Mouse (Mus musculus) testis, adult 2 months (tissue): Measurements from ENCODE around the gene Olfr459. TPM values are rescaled to one million over a fixed set of nuclear protein-coding genes. Genes with fewer than 3 reads are reported as not detected.

Experiments
- H3K27ac ChIP-seq: fragments of 200-500 bp; 2 replicates; pipeline ENCODE4 v1.5.1; 2012; ENCODE audit warnings: low read depth, low read length; ENCODE audit not compliant: control insufficient read depth, insufficient read depth
- H3K27me3 ChIP-seq: fragments of 200-500 bp; 2 replicates; pipeline ENCODE4 v1.6.1; 2012; ENCODE audit warnings: mild to moderate bottlenecking, low read length, moderate library complexity; ENCODE audit not compliant: control insufficient read depth, insufficient read depth
- H3K36me3 ChIP-seq: fragments of 200-500 bp; 2 replicates; pipeline ENCODE4 v1.6.1; 2012; ENCODE audit warnings: mild to moderate bottlenecking, low read length; ENCODE audit not compliant: control insufficient read depth, insufficient read depth
- H3K4me1 ChIP-seq: fragments of 200-500 bp; 2 replicates; pipeline ENCODE4 v1.6.1; 2012; ENCODE audit warnings: low read length; ENCODE audit not compliant: control insufficient read depth, insufficient read depth
- H3K4me3 ChIP-seq: fragments of 200-500 bp; 2 replicates; pipeline ENCODE4 v1.5.1; 2012; ENCODE audit warnings: low read depth, mild to moderate bottlenecking, low read length, moderate library complexity, mixed read lengths; ENCODE audit not compliant: control insufficient read depth
- CTCF ChIP-seq: fragments of 200-500 bp; IDR thresholded peaks from 2 replicates; pipeline ENCODE4 v1.5.1; 2012; ENCODE audit warnings: low read depth, mild to moderate bottlenecking, inconsistent platforms, low read length, moderate library complexity; ENCODE audit not compliant: control insufficient read depth, insufficient read depth, insufficient replicate concordance
- POLR2A ChIP-seq: fragments of 200-500 bp; IDR thresholded peaks from 2 replicates; pipeline ENCODE4 v1.6.1; 2012; ENCODE audit warnings: low read depth, mild to moderate bottlenecking, inconsistent platforms, low read length, moderate library complexity; ENCODE audit not compliant: control insufficient read depth
- polyA plus RNA-seq: library from polyadenylated mRNA; depleted of rRNA; stranded (reverse); fragments of >200 nt; gene quantifications from 2 replicates; pipeline ENCODE4 v1.2.3, GENCODE M21; 2012; rRNA removed

Gene Olfr459
- polyA plus RNA-seq, 1 experiment = not detected

DNA sequence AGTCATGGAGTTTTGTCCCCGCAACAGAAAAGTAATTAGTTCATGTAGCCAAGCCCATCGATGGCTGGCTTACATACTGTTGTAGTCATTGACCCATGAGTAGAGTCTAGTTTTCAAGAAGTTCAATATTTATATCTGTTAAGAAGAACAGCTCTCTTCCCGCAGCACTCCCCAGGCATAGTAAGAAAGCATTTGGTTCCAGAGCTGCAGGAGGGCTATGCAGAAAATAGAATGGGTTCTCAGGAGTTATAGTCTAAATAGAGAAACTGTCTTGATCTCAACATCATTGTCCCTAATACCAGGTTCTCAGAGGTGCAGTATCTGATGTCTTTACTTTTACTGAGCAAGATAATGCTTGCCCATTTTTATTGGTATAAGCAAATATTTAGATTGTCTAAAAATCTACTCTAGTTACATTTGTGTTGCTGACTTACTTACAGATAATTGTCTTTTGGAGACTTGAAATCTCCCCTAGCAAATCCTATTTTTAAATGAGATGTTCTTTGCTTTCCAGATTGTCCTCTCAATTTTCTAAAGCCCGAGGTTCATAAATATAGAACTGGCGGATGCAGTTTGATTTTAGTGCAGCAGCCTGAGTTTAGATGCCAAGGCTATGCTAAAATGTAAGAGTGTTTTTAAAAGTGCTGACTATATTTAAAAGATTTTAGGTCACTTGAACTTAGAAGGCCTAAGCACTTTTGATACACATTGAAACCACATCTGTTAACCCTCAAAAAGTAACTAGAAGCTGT is 40.1 kb downstream of the Olfr459 start:
- Histone ChIP-seq H3K4me3 (no peak overlapping the region), H3K27ac (no peak overlapping the region), H3K36me3 (no peaks in the 10 kb centered on the region), H3K27me3 (no peaks in the 10 kb centered on the region), H3K4me1 (no peaks in the 10 kb centered on the region)
- TF ChIP-seq POLR2A (no peak), CTCF (no peak)

DNA sequence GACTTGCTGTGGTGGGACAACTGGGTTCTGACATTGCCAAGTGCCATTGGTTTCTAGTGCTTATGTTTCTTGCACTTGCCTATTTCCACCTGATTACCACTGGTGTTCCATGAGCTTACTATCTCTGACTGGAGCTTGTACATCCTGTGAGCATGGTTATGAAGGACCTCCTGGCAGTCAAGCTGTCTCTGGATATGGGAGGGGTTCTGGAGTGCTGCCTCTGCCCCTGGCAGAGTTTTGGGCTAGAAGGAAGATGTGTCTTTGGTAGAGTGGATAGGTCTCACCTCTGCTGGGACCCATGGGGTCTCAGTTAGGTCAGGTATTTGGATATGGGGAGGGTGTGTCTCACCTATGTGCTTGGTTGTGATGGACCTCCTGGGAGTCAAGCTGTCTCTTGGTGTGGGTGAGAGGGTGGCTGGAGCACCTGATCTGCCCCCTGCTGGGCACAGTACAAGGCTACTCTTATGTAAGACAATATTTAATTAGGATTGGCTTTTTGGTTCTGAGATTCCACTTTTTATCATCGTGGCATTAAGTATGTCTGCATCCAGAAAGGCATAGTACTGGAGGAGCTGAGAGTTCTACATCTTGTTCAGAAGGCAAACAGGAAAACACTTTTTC is 46.9 kb downstream of the Olfr459 start:
- H3K4me1 ChIP-seq = no peaks in the 10 kb centered on the region
- no peak overlapping the region for H3K27ac ChIP-seq
- H3K36me3 ChIP-seq = no peaks in the 10 kb centered on the region
- TF ChIP-seq CTCF = no peak
- no peak for TF ChIP-seq POLR2A
- H3K4me3 ChIP-seq = no peak overlapping the region
- H3K27me3 ChIP-seq = no peaks in the 10 kb centered on the region

DNA sequence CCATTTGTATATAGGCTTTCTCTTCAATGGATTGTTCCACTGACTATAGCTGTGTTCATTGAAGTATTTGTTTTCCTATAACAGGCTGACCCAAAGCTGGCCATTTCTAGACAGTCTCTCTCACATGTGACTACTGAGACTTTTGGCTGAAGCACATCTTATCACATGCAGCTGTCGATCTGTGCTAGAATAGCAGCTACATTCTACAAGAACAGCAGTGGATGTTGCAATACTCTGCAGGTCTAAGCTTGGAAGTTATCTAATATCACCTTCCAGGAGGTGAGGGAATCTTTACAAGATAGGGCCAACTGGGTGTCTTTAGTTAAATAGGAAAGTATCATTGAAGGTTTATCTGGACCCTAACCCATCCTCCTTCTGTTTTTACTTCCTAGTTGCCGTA is 53.5 kb downstream of the Olfr459 start:
- Histone ChIP-seq H3K36me3 (no peaks in the 10 kb centered on the region), H3K27me3 (no peaks in the 10 kb centered on the region), H3K27ac (no peak overlapping the region), H3K4me1 (no peaks in the 10 kb centered on the region), H3K4me3 (no peak overlapping the region)
- TF ChIP-seq POLR2A (no peak), CTCF (no peak)

Other genes with a start within 250 kb of the Olfr459 start
- 3.2 and 3.3 TPM in 2 replicates for gene Ephb6, start 169.7 kb downstream of the Olfr459 start, polyA plus RNA-seq
- gene Trpv6, start 138.8 kb downstream of the Olfr459 start, polyA plus RNA-seq = 0.42 and 3.0 TPM in 2 replicates
- 0.12 and 0.24 TPM in 2 replicates for gene Trpv5, start 94.4 kb downstream of the Olfr459 start, polyA plus RNA-seq
- gene Llcfc1, start 90.7 kb downstream of the Olfr459 start, polyA plus RNA-seq = 508 and 690 TPM in 2 replicates
- gene Kel, start 70.8 kb downstream of the Olfr459 start, polyA plus RNA-seq = 1.2 and 3.4 TPM in 2 replicates
- gene Pip, start 72.4 kb upstream of the Olfr459 start, polyA plus RNA-seq = not detected in 2 replicates
- gene Sval2, start 77.8 kb upstream of the Olfr459 start, polyA plus RNA-seq = not detected in 2 replicates
- not detected in 2 replicates for gene Sval1, start 176.5 kb upstream of the Olfr459 start, polyA plus RNA-seq
- gene Sval3, start 193.0 kb upstream of the Olfr459 start, polyA plus RNA-seq = not detected in 2 replicates